Mouse (Mus musculus) intestine, embryonic 14.5 days (tissue): ENCODE results near the gene Rassf1. TPM values are rescaled to one million over a fixed set of nuclear protein-coding genes. Genes with fewer than 3 reads are reported as not detected.

Source experiments
- ATAC-seq: fragments of 200-750 bp; cut with Nextera tagmentation; replicated peaks from 2 replicates; pipeline ENCODE4 v1.8.0; 2017; ENCODE audit warnings: low read depth, moderate number of reproducible peaks, moderate TSS enrichment, moderate library complexity; ENCODE audit not compliant: low FRiP score, low TSS enrichment
- DNase-seq: peaks from one replicate; pipeline ENCODE4 v3.0.0-alpha.2; 2018; ENCODE audit warnings: low spot score
- H3K27ac ChIP-seq: fragments of 300-500 bp; sonication (generic); 2 replicates; pipeline ENCODE4 v1.5.1; 2014; ENCODE audit warnings: low read depth, mild to moderate bottlenecking, control low read depth
- H3K27me3 ChIP-seq: fragments of 300-500 bp; sonication (generic); replicated peaks from 2 replicates; pipeline ENCODE4 v1.6.1; 2014; ENCODE audit warnings: low read length, control low read depth; ENCODE audit not compliant: control insufficient read depth, insufficient read depth
- H3K36me3 ChIP-seq: fragments of 300-500 bp; sonication (generic); 2 replicates; pipeline ENCODE4 v1.6.1; 2014; ENCODE audit warnings: low read length, control low read depth; ENCODE audit not compliant: control insufficient read depth, insufficient read depth
- H3K4me1 ChIP-seq: fragments of 300-500 bp; sonication (generic); replicated peaks from 2 replicates; pipeline ENCODE4 v1.6.1; 2014; ENCODE audit warnings: low read length, control low read depth, mixed read lengths; ENCODE audit not compliant: control insufficient read depth, insufficient read depth
- H3K4me2 ChIP-seq: fragments of 300-500 bp; sonication (generic); 2 replicates; pipeline ENCODE4 v1.6.1; 2014; ENCODE audit warnings: low read length
- H3K4me3 ChIP-seq: fragments of 300-500 bp; sonication (generic); 2 replicates; pipeline ENCODE4 v1.5.1; 2014; ENCODE audit warnings: low read depth, low read length, control low read depth, mixed read lengths
- H3K9ac ChIP-seq: fragments of 300-500 bp; sonication (generic); 2 replicates; pipeline ENCODE4 v1.6.1; 2014; ENCODE audit warnings: mild to moderate bottlenecking, low read length
- H3K9me3 ChIP-seq: fragments of 300-500 bp; sonication (generic); 2 replicates; pipeline ENCODE4 v1.6.1; 2016; ENCODE audit warnings: low read length, control low read depth; ENCODE audit not compliant: control insufficient read depth
- whole genome bisulfite sequencing: fragments of 180-500 bp; shearing (Covaris S2); extraction: QIAGEN DNeasy Blood & Tissue Kit; methylation state at CpG from one replicate; pipeline ENCODE4 v1.1.7; 2014; 5-methylcytosine and 5-hydroxymethylcytosine counted together
- polyA plus RNA-seq: library from polyadenylated mRNA; unstranded; fragments of >200 nt; fragmentation: Nextera tagmentation; extraction: Ambion mirVana; gene quantifications from 2 replicates; pipeline ENCODE4 v1.2.1, GENCODE M21; 2014

The Rassf1 gene
- polyA plus RNA-seq, 1 experiment from 2014 or later: 54.4 TPM

- WGBS: 83% methylated on average over 20 of the region's 20 CpGs
- H3K4me1 ChIP-seq: peaks cover 40% of the 10 kb centered on the region
- DNase-seq: no peak
These were observed 1.9 kb upstream of the Rassf1 start for GRCm38 (mm10) chr9:107549297-107550074.

DNA sequence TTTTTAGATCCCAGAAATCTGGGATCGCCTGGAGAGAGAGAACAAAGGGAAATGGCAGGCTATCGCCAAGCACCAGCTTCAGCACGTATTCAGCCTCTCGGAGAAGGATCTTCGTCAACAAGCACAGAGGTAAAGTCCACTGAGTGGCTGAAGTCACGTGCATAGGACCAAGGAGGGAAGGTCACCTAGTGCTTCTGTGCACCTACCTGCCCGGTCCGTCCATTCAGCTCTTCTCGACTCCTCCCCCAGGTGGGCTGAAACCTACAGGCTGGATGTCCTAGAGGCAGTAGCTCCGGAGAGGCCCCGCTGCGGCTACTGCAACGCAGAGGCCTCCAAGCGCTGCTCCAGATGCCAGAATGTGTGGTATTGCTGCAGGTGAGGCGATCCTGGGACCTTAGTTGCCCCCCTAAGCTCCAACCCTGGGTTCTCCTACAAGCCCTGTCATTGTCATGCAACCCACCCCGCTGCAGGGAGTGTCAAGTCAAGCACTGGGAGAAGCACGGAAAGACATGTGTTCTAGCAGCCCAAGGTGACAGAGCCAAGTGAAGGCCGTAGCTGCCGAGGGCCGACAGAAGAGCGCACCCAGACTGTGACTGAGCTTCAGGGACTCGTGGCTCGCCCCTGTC, 751 bp upstream of the Rassf1 start:
- Histone ChIP-seq H3K36me3 (no peaks in the 10 kb centered on the region), H3K27me3 (no peaks in the 10 kb centered on the region), H3K4me1 (peaks cover 42% of the 10 kb centered on the region), H3K27ac (peak overlapping the region; percentile 54; the same call in 1 of the 2 replicates), H3K9ac (peak overlapping the region; percentile 65), H3K9me3 (no peaks in the 10 kb centered on the region), H3K4me2 (peak overlapping the region; percentile 98), H3K4me3 (peak overlapping the region; percentile 46; the same call in 1 of the 2 replicates)
- 37% methylated on average over 23 of the region's 23 CpGs for WGBS
- no peak for DNase-seq
- no peak for ATAC-seq

More at GRCm38 (mm10) chr9:107549297-107550074, 1.9 kb upstream of the Rassf1 start:
- Histone ChIP-seq H3K9ac (no peak overlapping the region), H3K9me3 (no peaks in the 10 kb centered on the region), H3K4me2 (no peak overlapping the region), H3K36me3 (peaks cover 10% of the 10 kb centered on the region), H3K27me3 (no peaks in the 10 kb centered on the region), H3K27ac (no peak overlapping the region), H3K4me3 (no peak overlapping the region)
- no peak for ATAC-seq

DNA sequence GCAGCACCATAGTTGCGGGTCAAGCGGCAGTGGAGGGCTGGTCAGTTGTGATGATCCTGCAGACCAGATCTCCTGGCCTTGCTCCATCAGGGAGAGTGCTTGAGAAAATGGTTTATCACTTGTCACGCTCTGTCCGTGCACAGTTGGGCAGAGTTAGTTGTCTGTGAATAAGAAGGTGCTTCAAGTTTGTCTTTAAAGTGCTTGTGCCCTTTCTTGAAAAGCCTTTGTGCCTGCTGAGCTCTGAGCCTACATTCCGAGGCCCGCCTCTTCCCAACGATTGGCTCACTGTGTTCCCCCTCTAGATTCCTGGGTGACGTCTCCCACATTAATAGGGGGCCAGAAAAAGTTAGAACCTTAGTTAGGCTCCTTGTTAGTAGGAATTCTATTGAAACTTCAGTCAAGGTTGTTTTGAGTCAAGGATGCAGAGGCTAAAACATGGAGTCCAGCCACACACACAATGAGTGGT, 568 bp downstream of the Rassf1 start:
- peak overlapping the region; percentile 54; the same call in 1 of the 2 replicates for H3K27ac ChIP-seq
- peak overlapping the region; percentile 46 for H3K4me3 ChIP-seq
- H3K9ac ChIP-seq: peak overlapping the region; percentile 65
- no peaks in the 10 kb centered on the region for H3K27me3 ChIP-seq
- WGBS: 13% methylated on average over 8 of the region's 8 CpGs
- H3K4me1 ChIP-seq: peaks cover 48% of the 10 kb centered on the region
- DNase-seq (no peak), ATAC-seq (no peak)
- peak overlapping the region; percentile 98 for H3K4me2 ChIP-seq
- H3K36me3 ChIP-seq: peaks cover 4% of the 10 kb centered on the region
- H3K9me3 ChIP-seq: no peaks in the 10 kb centered on the region

GRCm38 (mm10) chr9:107552690-107553393, 1.5 kb downstream of the Rassf1 start:
- no peak for DNase-seq
- no peak for ATAC-seq
- peak overlapping the region; percentile 98 for H3K4me2 ChIP-seq
- peak overlapping the region; percentile 57 for H3K4me3 ChIP-seq
- H3K36me3 ChIP-seq: peaks cover 13% of the 10 kb centered on the region
- H3K9me3 ChIP-seq: no peaks in the 10 kb centered on the region
- H3K27ac ChIP-seq: no peak overlapping the region
- H3K27me3 ChIP-seq: no peaks in the 10 kb centered on the region
- peaks cover 42% of the 10 kb centered on the region for H3K4me1 ChIP-seq
- WGBS: 78% methylated on average over 5 of the region's 5 CpGs
- peak overlapping the region; percentile 59; the same call in 1 of the 2 replicates for H3K9ac ChIP-seq

GRCm38 (mm10) chr9:107553541-107554318, 2.4 kb downstream of the Rassf1 start:
- ATAC-seq (peak; percentile 64), DNase-seq (no peak)
- no peaks in the 10 kb centered on the region for H3K27me3 ChIP-seq
- peak overlapping the region; percentile 98 for H3K4me2 ChIP-seq
- H3K9ac ChIP-seq: peak overlapping the region; percentile 59
- H3K9me3 ChIP-seq: no peaks in the 10 kb centered on the region
- WGBS: 4% methylated on average over 37 of the region's 37 CpGs
- peaks cover 22% of the 10 kb centered on the region for H3K36me3 ChIP-seq
- peaks cover 42% of the 10 kb centered on the region for H3K4me1 ChIP-seq
- peak overlapping the region; percentile 57 for H3K4me3 ChIP-seq
- peak overlapping the region; percentile 95 for H3K27ac ChIP-seq

GRCm38 (mm10) chr9:107554319-107554825, 3.0 kb downstream of the Rassf1 start:
- Histone ChIP-seq H3K4me2 (peak overlapping the region; percentile 98), H3K27me3 (no peaks in the 10 kb centered on the region), H3K9ac (peak overlapping the region; percentile 66), H3K36me3 (peaks cover 28% of the 10 kb centered on the region), H3K9me3 (no peaks in the 10 kb centered on the region), H3K4me3 (peak overlapping the region; percentile 57), H3K27ac (peak overlapping the region; percentile 95), H3K4me1 (peaks cover 42% of the 10 kb centered on the region)
- peak; percentile 89 for ATAC-seq
- WGBS: under 1% methylated on average over 53 of the region's 53 CpGs
- DNase-seq: peak; percentile 93

GRCm38 (mm10) chr9:107555031-107555457, 3.7 kb downstream of the Rassf1 start:
- peak; percentile 83 for DNase-seq

More at GRCm38 (mm10) chr9:107555031-107555457, 3.7 kb downstream of the Rassf1 start:
- peak overlapping the region; percentile 83 for H3K4me2 ChIP-seq
- WGBS: 0% methylated on average over 22 of the region's 23 CpGs
- H3K4me3 ChIP-seq: peak overlapping the region; percentile 57
- no peaks in the 10 kb centered on the region for H3K9me3 ChIP-seq
- H3K4me1 ChIP-seq: peaks cover 42% of the 10 kb centered on the region
- peak; percentile 26; the same call in 1 of the 2 replicates for ATAC-seq
- no peaks in the 10 kb centered on the region for H3K27me3 ChIP-seq
- H3K27ac ChIP-seq: peak overlapping the region; percentile 95
- peak overlapping the region; percentile 66 for H3K9ac ChIP-seq
- H3K36me3 ChIP-seq: peaks cover 35% of the 10 kb centered on the region
